Mouse (Mus musculus) embryonic fibroblast, embryonic 13.5 days (primary cell): ENCODE results near the gene Tmem199. TPM values are rescaled to one million over a fixed set of nuclear protein-coding genes. Genes with fewer than 3 reads are reported as not detected.

ENCODE experiments used
- H3K27ac ChIP-seq: 2 replicates; pipeline ENCODE4 v1.5.1; 2012; ENCODE audit warnings: low read length, control low read depth, inconsistent platforms; ENCODE audit not compliant: insufficient read depth
- H3K4me1 ChIP-seq: 2 replicates; pipeline ENCODE4 v1.6.1; 2011; ENCODE audit warnings: low read length; ENCODE audit not compliant: control insufficient read depth, insufficient read depth
- H3K4me3 ChIP-seq: 2 replicates; pipeline ENCODE4 v1.5.1; 2011; ENCODE audit warnings: mild to moderate bottlenecking, control low read depth, low read length; ENCODE audit not compliant: insufficient read depth
- CTCF ChIP-seq: IDR thresholded peaks from 2 replicates; pipeline ENCODE4 v1.5.1; 2011; ENCODE audit warnings: mild to moderate bottlenecking, control low read depth, low read length, moderate library complexity, borderline replicate concordance; ENCODE audit not compliant: insufficient read depth
- POLR2A ChIP-seq: IDR thresholded peaks from 2 replicates; pipeline ENCODE4 v1.6.1; 2011; ENCODE audit warnings: low read depth, mild to moderate bottlenecking, control low read depth, low read length, moderate library complexity
- polyA plus RNA-seq: library from polyadenylated mRNA; stranded (reverse); fragments of >200 nt; gene quantifications from 2 replicates; pipeline ENCODE4 v1.2.4, GENCODE M21; 2011; ENCODE audit warnings: low read depth; ENCODE audit not compliant: missing spikeins, insufficient read length

Gene Tmem199
- polyA plus RNA-seq, 1 experiment: 16.6 TPM

DNA sequence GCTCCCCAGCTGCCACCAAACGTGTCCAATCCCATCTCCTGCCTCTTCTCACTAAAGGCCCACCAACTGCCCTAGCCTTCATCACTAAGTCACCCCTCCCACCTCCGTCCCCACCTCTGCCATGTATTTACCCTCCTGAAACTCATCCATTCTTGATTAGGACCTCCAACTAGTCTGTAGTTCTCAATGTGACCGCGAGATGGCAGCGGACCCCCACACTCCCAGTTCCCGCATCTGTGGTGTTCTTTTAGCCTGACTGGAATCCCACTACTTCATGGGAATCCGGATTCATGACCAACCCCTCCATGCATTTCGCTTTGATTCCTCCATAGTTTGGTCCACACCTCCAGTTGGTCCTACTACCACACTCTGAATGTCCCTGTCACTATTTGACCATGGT is 23.8 kb downstream of the Tmem199 start:
- no peak overlapping the region for H3K27ac ChIP-seq
- no peaks in the 10 kb centered on the region for H3K4me1 ChIP-seq
- no peak overlapping the region for H3K4me3 ChIP-seq
- peak; percentile 75; the same call in 1 of the 2 replicates for TF ChIP-seq CTCF
- TF ChIP-seq POLR2A: no peak

GRCm38 (mm10) chr11:78483639-78484038 is 28.3 kb downstream of the Tmem199 start:
- no peak overlapping the region for H3K4me3 ChIP-seq
- H3K4me1 ChIP-seq: no peaks in the 10 kb centered on the region
- H3K27ac ChIP-seq: no peak overlapping the region
- TF ChIP-seq POLR2A (no peak), CTCF (no peak)

- no peaks in the 10 kb centered on the region for H3K4me1 ChIP-seq
- no peak overlapping the region for H3K27ac ChIP-seq
- H3K4me3 ChIP-seq: no peak overlapping the region
- TF ChIP-seq POLR2A (no peak), CTCF (no peak)
Observed at GRCm38 (mm10) chr11:78475289-78475688, 36.7 kb downstream of the Tmem199 start.

- no peak for TF ChIP-seq POLR2A
- no peak for TF ChIP-seq CTCF
- no peak overlapping the region for H3K4me3 ChIP-seq
- H3K4me1 ChIP-seq: no peaks in the 10 kb centered on the region
Observed at GRCm38 (mm10) chr11:78471326-78472103, 40.5 kb downstream of the Tmem199 start.

DNA sequence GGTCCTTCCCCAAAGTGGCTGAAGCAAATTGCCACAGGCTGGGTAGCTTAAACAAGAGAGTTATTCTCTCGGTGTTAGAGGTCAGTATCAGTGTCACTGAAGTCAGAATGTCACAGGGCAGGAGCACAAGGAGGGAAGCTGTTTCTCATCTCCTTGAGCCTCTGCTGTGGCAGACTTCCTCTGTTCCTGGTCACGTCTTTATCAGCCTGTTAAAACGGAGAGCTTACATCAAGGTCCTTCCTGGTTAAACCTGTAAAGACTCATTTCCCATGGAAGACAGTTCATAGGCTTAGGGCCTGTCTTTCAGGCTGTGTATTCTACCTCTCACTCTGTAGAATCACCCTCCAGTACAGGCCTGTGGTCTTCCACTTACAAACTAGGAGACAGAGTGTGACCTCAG is 44.0 kb downstream of the Tmem199 start:
- Histone ChIP-seq H3K27ac (no peak overlapping the region), H3K4me3 (no peak overlapping the region), H3K4me1 (peaks cover 3% of the 10 kb centered on the region; the same call in 1 of the 2 replicates)
- TF ChIP-seq CTCF (no peak), POLR2A (no peak)

More at GRCm38 (mm10) chr11:78471326-78472103, 40.5 kb downstream of the Tmem199 start:
- no peak overlapping the region for H3K27ac ChIP-seq

- Histone ChIP-seq H3K4me3 (no peak overlapping the region), H3K27ac (no peak overlapping the region), H3K4me1 (peaks cover 3% of the 10 kb centered on the region; the same call in 1 of the 2 replicates)
- TF ChIP-seq CTCF (no peak), POLR2A (no peak)
Observed at GRCm38 (mm10) chr11:78467515-78467914, 44.5 kb downstream of the Tmem199 start.

DNA sequence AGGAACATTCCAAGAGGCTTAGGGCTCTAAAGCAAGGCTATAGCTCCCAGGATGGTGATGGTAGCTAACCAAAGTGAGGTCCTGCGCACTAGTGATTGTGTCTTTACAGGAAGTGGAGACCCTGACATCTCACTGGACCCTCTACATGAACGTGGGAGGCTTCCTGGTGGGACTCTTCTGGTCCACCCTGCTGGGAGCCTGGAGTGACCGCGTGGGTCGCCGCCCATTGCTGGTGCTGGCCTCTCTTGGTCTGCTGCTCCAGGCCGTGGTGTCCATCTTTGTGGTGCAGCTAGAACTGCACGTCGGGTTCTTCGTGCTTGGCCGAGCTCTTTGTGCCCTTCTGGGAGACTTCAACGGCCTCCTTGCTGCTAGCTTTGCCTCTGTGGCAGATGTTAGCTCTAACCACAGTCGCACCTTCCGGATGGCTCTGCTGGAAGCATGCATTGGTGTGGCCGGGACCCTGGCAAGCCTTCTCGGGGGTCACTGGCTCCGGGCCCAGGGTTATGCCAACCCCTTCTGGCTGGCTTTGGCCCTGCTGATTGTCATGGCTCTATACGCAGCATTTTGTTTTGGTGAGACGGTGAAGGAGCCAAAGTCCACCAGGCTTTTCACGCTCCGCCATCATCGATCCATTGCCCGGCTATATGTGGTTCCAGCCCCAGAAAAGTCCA is 45.6 kb downstream of the Tmem199 start:
- H3K27ac ChIP-seq: no peak overlapping the region
- TF ChIP-seq CTCF: no peak
- no peak for TF ChIP-seq POLR2A
- H3K4me1 ChIP-seq: peaks cover 3% of the 10 kb centered on the region; the same call in 1 of the 2 replicates
- H3K4me3 ChIP-seq: peak overlapping the region; percentile 72

- Histone ChIP-seq H3K4me3 (peak within 1 kb of the TSS; percentile 72), H3K4me1 (peaks cover 3% of the 10 kb centered on the region; the same call in 1 of the 2 replicates), H3K27ac (peak within 1 kb of the TSS; percentile 62)
- TF ChIP-seq POLR2A (peak; percentile 64), CTCF (no peak)
Observed at GRCm38 (mm10) chr11:78465568-78466180, 46.3 kb downstream of the Tmem199 start, which contains the start of gene Slc46a1. TSS of gene Slc46a1 (plus strand) at chr11:78465697.

GRCm38 (mm10) chr11:78465116-78465515 is 46.9 kb downstream of the Tmem199 start:
- no peak overlapping the region; the same call in 1 of the 2 replicates for H3K4me3 ChIP-seq
- no peak overlapping the region for H3K27ac ChIP-seq
- no peak for TF ChIP-seq POLR2A
- no peak for TF ChIP-seq CTCF
- H3K4me1 ChIP-seq: peaks cover 3% of the 10 kb centered on the region; the same call in 1 of the 2 replicates
